Mouse (Mus musculus) kidney, embryonic 16.5 days (tissue): Measurements from ENCODE around the gene Olfr952. TPM values are rescaled to one million over a fixed set of nuclear protein-coding genes. Genes with fewer than 3 reads are reported as not detected.

Experiments
- ATAC-seq: fragments of 200-750 bp; cut with Nextera tagmentation; 2 replicates; pipeline ENCODE4 v1.8.0; 2017; ENCODE audit warnings: moderate TSS enrichment; ENCODE audit not compliant: low FRiP score, low TSS enrichment
- H3K27ac ChIP-seq: fragments of 300-500 bp; sonication (generic); 2 replicates; pipeline ENCODE4 v1.5.1; 2014; ENCODE audit warnings: low read length
- H3K27me3 ChIP-seq: fragments of 300-500 bp; sonication (generic); 2 replicates; pipeline ENCODE4 v1.6.1; 2014; ENCODE audit warnings: low read length, control low read depth, mixed read lengths; ENCODE audit not compliant: insufficient read depth
- H3K36me3 ChIP-seq: fragments of 300-500 bp; sonication (generic); 2 replicates; pipeline ENCODE4 v1.6.1; 2014; ENCODE audit warnings: low read length, control low read depth, mixed read lengths; ENCODE audit not compliant: insufficient read depth
- H3K4me1 ChIP-seq: fragments of 300-500 bp; sonication (generic); 2 replicates; pipeline ENCODE4 v1.6.1; 2014; ENCODE audit warnings: low read length, control low read depth, mixed read lengths; ENCODE audit not compliant: insufficient read depth
- H3K4me2 ChIP-seq: fragments of 300-500 bp; sonication (generic); replicated peaks from 2 replicates; pipeline ENCODE4 v1.6.1; 2014; ENCODE audit warnings: low read depth, low read length
- H3K4me3 ChIP-seq: fragments of 300-500 bp; sonication (generic); 2 replicates; pipeline ENCODE4 v1.5.1; 2014; ENCODE audit warnings: mild to moderate bottlenecking, low read length
- H3K9ac ChIP-seq: fragments of 300-500 bp; sonication (generic); replicated peaks from 2 replicates; pipeline ENCODE4 v1.6.1; 2014; ENCODE audit warnings: low read length
- H3K9me3 ChIP-seq: fragments of 300-500 bp; sonication (generic); 2 replicates; pipeline ENCODE4 v1.6.1; 2016; ENCODE audit warnings: low read length, control low read depth
- WGBS: fragments of 180-500 bp; shearing (Covaris S2); extraction: QIAGEN DNeasy Blood & Tissue Kit; methylation state at CpG from one replicate; pipeline ENCODE4 v1.1.7; 2014; 5-methylcytosine and 5-hydroxymethylcytosine counted together
- polyA plus RNA-seq: library from polyadenylated mRNA; unstranded; fragments of >200 nt; fragmentation: Nextera tagmentation; extraction: Ambion mirVana; gene quantifications from 2 replicates; pipeline ENCODE4 v1.2.1, GENCODE M21; 2015

The Olfr952 gene
- not detected in 2 replicates for polyA plus RNA-seq

- no peaks in the 10 kb centered on the region for H3K27me3 ChIP-seq
- no peak for ATAC-seq
Measured at GRCm38 (mm10) chr9:39427048-39427447, at the start of gene Olfr952. Olfr952 (minus strand) TSS chr9:39427148.

GRCm38 (mm10) chr9:39471844-39472243 lies 44.9 kb upstream of the Olfr952 start, which contains the start of gene Olfr955:
Olfr955 (minus strand) TSS chr9:39471944.
- no peaks in the 10 kb centered on the region for H3K9me3 ChIP-seq
- WGBS: 44% methylated on average over 1 of the region's 1 CpGs
- H3K27me3 ChIP-seq: no peaks in the 10 kb centered on the region
- no peak within 1 kb of the TSS for H3K9ac ChIP-seq
- H3K27ac ChIP-seq: no peak within 1 kb of the TSS
- ATAC-seq: no peak
- no peaks in the 10 kb centered on the region for H3K4me1 ChIP-seq
- H3K4me2 ChIP-seq: no peak within 1 kb of the TSS
- no peaks in the 10 kb centered on the region for H3K36me3 ChIP-seq
- H3K4me3 ChIP-seq: no peak within 1 kb of the TSS

More at GRCm38 (mm10) chr9:39427048-39427447, at the start of gene Olfr952:
- no peak within 1 kb of the TSS for H3K9ac ChIP-seq
- no peak within 1 kb of the TSS for H3K4me3 ChIP-seq
- H3K36me3 ChIP-seq: no peaks in the 10 kb centered on the region
- H3K4me1 ChIP-seq: no peaks in the 10 kb centered on the region
- no peaks in the 10 kb centered on the region for H3K9me3 ChIP-seq
- H3K27ac ChIP-seq: no peak within 1 kb of the TSS
- H3K4me2 ChIP-seq: no peak within 1 kb of the TSS

- Histone ChIP-seq H3K4me2 (no peak within 1 kb of the TSS), H3K9ac (no peak within 1 kb of the TSS), H3K27me3 (no peaks in the 10 kb centered on the region), H3K9me3 (no peaks in the 10 kb centered on the region), H3K4me1 (no peaks in the 10 kb centered on the region), H3K27ac (no peak within 1 kb of the TSS), H3K4me3 (no peak within 1 kb of the TSS), H3K36me3 (no peaks in the 10 kb centered on the region)
- ATAC-seq: no peak
- WGBS: 87% methylated on average over 6 of the region's 6 CpGs
Measured at GRCm38 (mm10) chr9:39456401-39456800, 29.5 kb upstream of the Olfr952 start, which contains the start of gene Olfr954. Olfr954 (plus strand) TSS chr9:39456701.

- H3K36me3 ChIP-seq: no peaks in the 10 kb centered on the region
- WGBS: 80% methylated on average over 2 of the region's 2 CpGs
Measured at GRCm38 (mm10) chr9:39387110-39387509, 39.8 kb downstream of the Olfr952 start, which contains the start of gene Olfr951. Olfr951 (plus strand) TSS chr9:39387410.

More at GRCm38 (mm10) chr9:39387110-39387509, 39.8 kb downstream of the Olfr952 start, which contains the start of gene Olfr951:
- H3K4me2 ChIP-seq: no peak within 1 kb of the TSS
- no peak within 1 kb of the TSS for H3K4me3 ChIP-seq
- no peaks in the 10 kb centered on the region for H3K27me3 ChIP-seq
- no peak within 1 kb of the TSS for H3K27ac ChIP-seq
- no peak within 1 kb of the TSS for H3K9ac ChIP-seq
- no peak for ATAC-seq
- no peaks in the 10 kb centered on the region for H3K4me1 ChIP-seq
- H3K9me3 ChIP-seq: no peaks in the 10 kb centered on the region

Other genes starting within 250 kb of the Olfr952 start
- not detected in 2 replicates for gene Olfr944, start 225.2 kb downstream of the Olfr952 start, polyA plus RNA-seq
- not detected in 2 replicates for gene Olfr1537, start 177.2 kb downstream of the Olfr952 start, polyA plus RNA-seq
- gene Olfr945, start 150.3 kb downstream of the Olfr952 start, polyA plus RNA-seq: not detected in 2 replicates
- not detected in 2 replicates for gene Olfr948, start 101.1 kb downstream of the Olfr952 start, polyA plus RNA-seq
- not detected in 2 replicates for gene Olfr951, start 39.7 kb downstream of the Olfr952 start, polyA plus RNA-seq
- not detected in 2 replicates for gene Olfr954, start 29.6 kb upstream of the Olfr952 start, polyA plus RNA-seq
- not detected in 2 replicates for gene Olfr955, start 44.8 kb upstream of the Olfr952 start, polyA plus RNA-seq
- gene Olfr44, start 66.8 kb upstream of the Olfr952 start, polyA plus RNA-seq: not detected in 2 replicates
- not detected in 2 replicates for gene Olfr957, start 88.7 kb upstream of the Olfr952 start, polyA plus RNA-seq
- not detected in 2 replicates for gene Olfr958, start 126.9 kb upstream of the Olfr952 start, polyA plus RNA-seq
- not detected in 2 replicates for gene Olfr959, start 148.4 kb upstream of the Olfr952 start, polyA plus RNA-seq
- 15.5 and 16.2 TPM in 2 replicates for gene AW551984, start 177.3 kb upstream of the Olfr952 start, polyA plus RNA-seq
- not detected in 2 replicates for gene Olfr148, start 183.5 kb upstream of the Olfr952 start, polyA plus RNA-seq
- not detected in 2 replicates for gene Olfr960, start 194.2 kb upstream of the Olfr952 start, polyA plus RNA-seq
- not detected in 2 replicates for gene Olfr961, start 217.9 kb upstream of the Olfr952 start, polyA plus RNA-seq
- not detected in 2 replicates for gene Olfr963, start 240.1 kb upstream of the Olfr952 start, polyA plus RNA-seq